Mouse (Mus musculus) cerebellum, adult 11-12 months (tissue): ENCODE data around the gene Get4.

ENCODE experiments used
- DNase-seq: peaks from one replicate; pipeline ENCODE4 v3.0.0; 2022

The Get4 gene

GRCm38 (mm10) chr5:139285383-139286067, 33.4 kb downstream of the Get4 start:
- no peak for DNase-seq

DNA sequence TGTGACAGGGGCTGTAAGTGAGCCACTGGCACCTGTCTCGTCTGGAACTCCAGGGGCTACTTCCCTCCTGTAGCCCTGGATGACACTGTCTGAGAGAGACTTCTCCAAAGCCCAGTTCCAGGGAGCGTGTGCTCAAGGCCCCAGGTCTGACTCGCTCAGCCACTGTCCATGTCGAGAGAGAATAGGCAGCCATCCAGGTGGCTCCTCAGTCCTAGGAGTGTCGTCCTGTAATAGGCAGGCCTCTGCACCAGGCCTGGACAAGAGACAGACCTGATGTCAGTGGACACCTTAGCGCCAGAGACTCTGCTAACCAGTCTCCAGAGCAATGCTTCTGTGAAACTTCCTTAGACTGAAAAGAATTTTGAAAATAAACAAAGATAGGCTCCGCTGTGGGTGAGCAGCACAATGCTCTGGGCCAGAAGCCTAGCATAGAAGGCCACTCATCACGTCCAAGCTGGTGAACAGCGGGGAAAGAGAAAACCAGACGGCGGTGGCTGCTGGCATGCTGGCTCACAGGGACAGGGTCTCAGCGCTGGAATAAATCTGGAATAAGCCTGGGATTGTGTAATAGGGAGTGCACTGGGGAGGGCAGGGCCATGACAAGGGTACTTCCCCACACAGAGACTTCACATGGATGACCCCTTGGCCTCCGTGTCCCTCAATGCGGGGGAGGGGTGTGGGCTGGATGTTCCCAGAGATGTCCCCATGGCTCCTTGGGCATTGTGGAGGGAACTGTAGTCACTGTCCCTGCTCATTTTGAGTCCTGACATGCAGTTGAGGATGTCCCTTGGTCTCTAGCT, 34.2 kb downstream of the Get4 start:
- DNase-seq: no peak

DNA sequence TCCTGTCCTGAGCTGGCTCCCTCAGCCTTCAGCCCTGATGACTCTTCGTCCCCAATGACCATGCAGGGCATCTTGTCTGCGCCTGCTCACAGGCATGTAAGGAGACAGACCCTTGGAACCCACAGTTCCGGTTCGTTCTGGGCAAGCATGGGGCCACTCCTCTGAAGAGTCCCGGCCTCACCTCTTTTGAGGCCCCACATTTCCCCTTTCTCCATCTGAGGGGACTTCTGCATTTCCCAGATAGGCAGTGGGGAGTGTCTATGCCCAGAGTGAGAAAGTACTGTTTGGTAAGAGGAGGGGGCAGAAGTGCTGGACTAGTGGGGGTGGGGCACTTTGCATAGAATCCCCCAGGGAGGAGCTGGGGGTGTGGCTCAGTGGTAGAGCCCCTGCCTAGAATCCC, 35.0 kb downstream of the Get4 start:
- no peak for DNase-seq

DNA sequence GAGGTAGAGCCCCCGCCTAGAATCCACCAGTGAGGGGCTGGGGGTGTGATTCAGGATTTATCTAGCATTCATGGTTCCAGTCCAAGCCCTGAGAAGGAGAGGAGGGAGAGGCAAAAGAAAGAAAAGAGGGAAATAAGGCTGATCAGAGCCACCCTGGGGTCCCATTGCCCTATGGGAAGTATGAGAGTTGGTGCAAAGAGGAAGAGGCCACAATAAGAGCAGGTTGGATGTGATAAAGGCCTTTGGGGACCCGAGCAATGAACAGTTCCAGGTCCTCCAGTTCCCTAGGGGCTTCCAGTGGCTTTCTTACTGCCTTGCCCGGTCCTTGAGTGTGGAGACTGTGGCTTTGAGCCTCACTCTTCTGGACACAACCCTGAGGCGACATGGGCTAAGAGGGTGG, 35.7 kb downstream of the Get4 start:
- DNase-seq: no peak

DNA sequence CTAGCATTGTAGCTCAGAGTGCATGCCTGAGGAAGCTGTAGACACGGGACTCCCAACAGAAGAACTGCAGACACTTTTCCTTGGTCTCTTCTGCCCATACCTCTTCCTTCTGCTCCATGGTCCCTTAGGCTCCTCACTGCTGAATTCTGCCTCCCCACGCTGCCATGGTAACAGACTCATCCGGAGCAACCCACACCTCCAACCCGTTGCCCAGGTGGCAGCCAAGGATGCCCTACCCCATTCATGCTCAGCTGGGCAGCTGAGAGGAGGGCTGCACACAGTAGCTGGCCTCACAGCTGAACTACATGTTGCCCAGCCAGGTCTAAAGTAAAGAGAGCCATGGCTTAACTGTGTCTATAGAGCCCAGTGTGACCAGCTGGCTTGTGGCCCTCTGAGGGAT, 36.5 kb downstream of the Get4 start:
- no peak for DNase-seq

DNA sequence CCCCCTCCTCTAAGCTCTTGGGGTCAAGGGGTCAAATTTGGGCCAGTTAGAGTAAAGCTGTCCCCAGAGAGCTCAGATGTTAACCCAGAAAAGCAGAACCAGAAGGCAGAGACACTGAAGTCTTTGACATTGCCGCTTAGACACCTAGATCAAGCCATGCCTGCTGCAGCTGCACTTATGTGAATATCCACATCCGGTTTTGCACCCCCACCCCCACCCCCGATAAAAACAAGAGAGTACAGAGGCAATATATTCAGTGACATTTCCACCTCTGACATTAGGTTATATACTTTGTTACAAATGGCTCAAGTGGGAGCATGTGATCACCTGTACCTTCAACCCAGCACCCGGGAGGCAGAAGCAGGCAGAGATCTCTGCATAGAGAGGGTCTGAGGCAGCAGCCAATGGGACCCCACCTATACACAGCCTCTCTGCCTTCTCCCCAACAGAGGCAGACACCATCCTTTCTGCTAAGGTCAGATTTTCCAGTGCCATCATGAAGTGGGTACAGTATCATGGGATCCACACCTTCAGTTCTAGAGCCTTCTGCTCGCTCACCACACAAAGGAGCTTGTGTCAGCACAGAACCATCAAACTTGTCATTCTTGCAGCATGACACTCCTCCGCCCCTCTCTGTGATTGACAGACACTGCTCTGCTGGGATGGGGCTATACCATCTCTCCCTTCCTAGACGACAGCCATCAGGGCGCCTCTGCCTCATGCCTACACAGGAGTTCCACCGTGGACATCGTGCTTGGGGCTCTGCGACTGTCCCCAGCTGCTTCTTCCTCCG, 38.5 kb downstream of the Get4 start:
- DNase-seq: no peak

GRCm38 (mm10) chr5:139291811-139292560, 39.9 kb downstream of the Get4 start:
- DNase-seq: no peak

GRCm38 (mm10) chr5:139294089-139294488, 42.0 kb downstream of the Get4 start:
- no peak for DNase-seq

GRCm38 (mm10) chr5:139297092-139297491, 45.0 kb downstream of the Get4 start:
- no peak for DNase-seq

DNA sequence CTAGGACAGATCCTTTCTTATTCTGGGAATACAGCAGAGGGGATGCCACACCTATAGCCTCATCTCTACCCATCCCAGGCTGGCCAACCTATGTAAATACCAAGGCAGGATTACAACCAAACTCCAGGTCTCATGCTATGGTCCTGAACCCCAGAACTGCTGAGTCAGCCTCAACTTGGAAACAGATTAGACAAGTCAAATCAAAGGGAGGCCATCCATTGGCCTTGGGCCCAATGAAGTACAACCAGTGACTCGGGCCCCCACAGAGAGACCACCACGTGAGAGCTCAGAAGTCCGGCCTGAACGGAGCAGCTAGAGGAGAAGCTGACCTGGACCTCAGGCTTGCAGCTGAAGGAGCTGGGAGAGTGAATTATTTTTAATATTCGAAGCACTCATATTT, 45.6 kb downstream of the Get4 start:
- DNase-seq: no peak

DNA sequence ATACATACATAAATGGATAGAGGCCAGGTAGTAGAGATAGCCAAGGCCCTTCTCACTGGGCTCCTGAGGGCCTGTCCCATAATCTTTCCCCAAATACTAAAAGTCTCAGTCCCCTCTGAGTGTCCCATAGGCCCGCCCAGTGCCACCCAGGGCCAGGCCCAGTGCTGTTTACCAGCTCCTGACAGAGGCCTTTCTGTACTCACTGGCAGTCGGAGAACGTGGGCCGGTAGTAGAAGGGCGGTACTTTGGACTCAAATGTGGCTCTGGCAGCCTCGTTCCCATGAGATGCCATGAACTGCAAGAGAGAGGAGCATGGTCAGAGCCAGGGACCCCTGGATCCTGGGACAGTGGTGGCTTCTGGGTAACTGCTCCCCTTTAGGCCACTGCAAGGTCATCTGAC, 50.0 kb downstream of the Get4 start:
- DNase-seq: no peak

DNA sequence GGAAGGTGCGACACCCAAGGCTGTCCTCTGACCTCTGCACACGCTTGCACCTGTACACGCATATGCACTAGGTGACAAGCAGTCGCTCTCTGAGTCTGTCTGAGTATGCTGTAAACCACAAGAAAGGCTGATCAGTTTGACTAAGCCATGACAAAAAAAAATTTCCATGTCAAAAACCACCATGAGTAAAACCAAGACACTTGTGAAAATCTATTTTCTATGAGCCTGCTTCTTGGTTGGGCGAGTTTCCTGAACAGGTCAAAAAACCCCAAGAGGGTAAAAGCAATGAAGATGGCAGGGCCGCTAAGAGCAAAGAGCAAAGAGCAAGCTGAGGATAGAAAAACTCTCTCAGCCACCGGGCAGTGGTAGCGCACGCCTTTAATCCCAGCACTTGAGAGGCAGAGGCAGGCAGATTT, 51.5 kb downstream of the Get4 start:
- DNase-seq: no peak

DNA sequence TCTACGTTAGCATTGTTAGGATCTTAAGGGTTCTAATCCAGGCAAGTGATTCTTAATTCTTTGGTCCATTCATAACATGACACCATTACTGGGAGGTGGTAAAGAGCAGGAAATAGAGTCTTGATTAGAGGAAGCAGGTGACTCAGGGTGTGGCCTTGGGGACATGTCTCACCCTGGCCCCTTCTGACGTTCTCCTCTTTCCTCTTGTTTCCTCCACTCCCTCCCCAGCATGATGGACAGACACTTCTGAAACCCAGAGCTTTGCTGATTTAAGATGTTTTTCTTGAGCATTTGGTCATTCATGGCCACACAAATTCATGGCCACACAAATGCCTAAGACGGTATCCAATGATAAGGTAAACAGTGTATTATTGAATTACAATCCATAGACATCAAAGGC, 57.8 kb downstream of the Get4 start:
- no peak for DNase-seq

GRCm38 (mm10) chr5:139310477-139310876, 58.4 kb downstream of the Get4 start:
- DNase-seq: no peak

DNA sequence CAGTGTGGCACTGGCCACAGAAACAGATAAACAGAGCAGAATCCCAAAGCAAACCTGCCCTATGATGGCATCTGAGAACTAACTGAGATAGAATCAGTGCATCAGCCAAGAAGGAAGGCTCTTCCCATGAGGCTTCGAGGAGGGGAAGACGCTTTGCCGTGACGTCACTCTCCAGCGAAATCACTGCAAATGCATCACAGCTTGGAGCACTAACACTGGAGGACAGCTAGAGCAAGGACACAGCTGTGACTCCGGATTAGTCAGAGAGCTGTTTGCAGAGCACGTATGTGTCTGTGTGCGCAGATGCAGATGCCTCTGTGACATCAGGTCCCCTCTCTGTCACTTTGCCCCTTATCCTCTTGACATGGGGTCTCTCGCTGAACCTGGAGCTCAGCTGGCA, 59.7 kb downstream of the Get4 start:
- DNase-seq: no peak

GRCm38 (mm10) chr5:139313536-139313935, 61.4 kb downstream of the Get4 start:
- no peak for DNase-seq

DNA sequence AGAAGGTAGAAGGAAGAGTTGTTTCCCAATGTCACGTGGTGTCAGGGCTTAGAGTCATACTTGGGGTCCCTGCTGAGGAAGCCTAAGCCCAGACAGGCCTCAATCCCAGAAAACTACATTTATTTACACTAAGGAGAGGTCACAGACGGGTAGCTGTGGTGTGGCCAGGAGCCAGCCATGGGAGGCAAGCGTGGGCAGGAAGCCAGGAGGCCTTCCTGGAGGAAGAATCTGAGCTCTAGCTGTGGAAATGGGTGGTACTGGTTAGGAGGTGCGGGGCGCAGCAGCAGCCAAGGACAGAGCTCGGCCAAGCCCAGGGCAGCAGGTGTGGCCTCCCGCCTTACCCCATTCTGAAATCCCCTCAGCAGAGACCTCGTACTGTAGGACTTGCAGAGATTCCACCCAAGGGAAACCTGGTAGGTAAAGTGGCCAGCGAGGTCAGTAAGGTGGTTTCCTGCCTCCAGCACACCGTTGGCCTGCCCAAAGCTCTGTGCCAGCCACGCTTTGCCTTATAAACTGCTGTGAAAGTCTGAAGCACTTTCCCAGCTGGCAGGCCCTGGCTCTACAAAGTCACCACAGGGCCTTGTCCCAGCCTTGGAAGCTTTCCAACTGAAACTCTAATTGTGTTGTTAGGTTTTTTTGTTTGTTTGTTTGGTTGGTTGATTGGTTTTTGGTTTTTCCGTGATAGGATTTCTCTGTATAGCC, 63.0 kb downstream of the Get4 start:
- DNase-seq: no peak

GRCm38 (mm10) chr5:139316982-139317675, 65.0 kb downstream of the Get4 start:
- peak; percentile 53 for DNase-seq

GRCm38 (mm10) chr5:139317751-139318504, 65.8 kb downstream of the Get4 start:
- DNase-seq: no peak
